ENCODE assay signal across 8 mouse cellular contexts in genomic region chr15:6840199-6840598, GRCm38 (mm10). TPM values are rescaled to one million over a fixed set of nuclear protein-coding genes. Genes with fewer than 3 reads are reported as not detected.
DNase-seq lines count a peak whose midpoint lies in the region; ATAC-seq and TF ChIP-seq lines count a peak whose summit lies in the region.

No protein-coding gene starts in this region.

- no peak for DNase-seq in frontal cortex, postnatal 10 days (ENCODE audit: low spot score in 2 of 2)
- DNase-seq in lung, adult 2 months, result no peak
- DNase-seq in lung, postnatal 14 days, result no peak
- no peak for DNase-seq in testis, postnatal 10 days (ENCODE audit: low spot score)
- DNase-seq in cerebellum, adult 8-10 months, result no peak

- WGBS in lung, adult 2 months, result 37% methylated on average over 4 of the region's 4 CpGs
- WGBS in forebrain, embryonic 16.5 days, result 55% methylated on average over 4 of the region's 4 CpGs
- 51% methylated on average over 4 of the region's 4 CpGs for WGBS in neural tube, embryonic 15.5 days

- no peak overlapping the region for H3K27ac ChIP-seq in forebrain, embryonic 16.5 days (ENCODE audit: low read length)
- H3K27ac ChIP-seq in neural tube, embryonic 15.5 days (replicated peaks), result no peak overlapping the region

- no peaks in the 10 kb centered on the region for H3K4me1 ChIP-seq in lung, adult 2 months (ENCODE audit: control insufficient read depth, insufficient read depth, low read length)
- no peaks in the 10 kb centered on the region for H3K4me1 ChIP-seq in forebrain, embryonic 16.5 days (replicated peaks; ENCODE audit: control insufficient read depth, insufficient read depth, low read length)
- H3K4me1 ChIP-seq in neural tube, embryonic 15.5 days, result no peaks in the 10 kb centered on the region

- peak; percentile 14; the same call in 1 of the 2 replicates for TF ChIP-seq CTCF in lung, adult 2 months (IDR thresholded peaks at IDR 0.05; ENCODE audit: insufficient read depth, low read length)

- no peak for TF ChIP-seq POLR2A in lung, adult 2 months (IDR thresholded peaks at IDR 0.05; ENCODE audit: borderline replicate concordance, extremely low read depth, low read depth, low read length)

- no peaks in the 10 kb centered on the region for H3K9me3 ChIP-seq in forebrain, embryonic 16.5 days (ENCODE audit: control insufficient read depth, low read length)
- no peaks in the 10 kb centered on the region for H3K9me3 ChIP-seq in neural tube, embryonic 15.5 days (replicated peaks)

- H3K9ac ChIP-seq in forebrain, embryonic 16.5 days (replicated peaks; ENCODE audit: low read depth, low read length), result no peak overlapping the region
- H3K9ac ChIP-seq in neural tube, embryonic 15.5 days (replicated peaks), result no peak overlapping the region

- H3K4me2 ChIP-seq in forebrain, embryonic 16.5 days (ENCODE audit: low read length), result no peak overlapping the region
- H3K4me2 ChIP-seq in neural tube, embryonic 15.5 days, result no peak overlapping the region

- H3K36me3 ChIP-seq in forebrain, embryonic 16.5 days (ENCODE audit: control insufficient read depth, insufficient read depth), result no peaks in the 10 kb centered on the region
- H3K36me3 ChIP-seq in neural tube, embryonic 15.5 days, result no peaks in the 10 kb centered on the region

- ATAC-seq in frontal cortex, adult (ENCODE audit: low TSS enrichment), result peak; percentile 93
- peak; percentile 31; the same call in 1 of the 2 replicates for ATAC-seq in forebrain, embryonic 16.5 days
- ATAC-seq in neural tube, embryonic 15.5 days (ENCODE audit: low FRiP score), result peak; percentile 59; the same call in 1 of the 2 replicates

- no peaks in the 10 kb centered on the region for H3K27me3 ChIP-seq in forebrain, embryonic 16.5 days (replicated peaks; ENCODE audit: control insufficient read depth, insufficient read depth, low read length)
- no peaks in the 10 kb centered on the region for H3K27me3 ChIP-seq in neural tube, embryonic 15.5 days (replicated peaks)

- H3K4me3 ChIP-seq in lung, adult 2 months (replicated peaks; ENCODE audit: extremely low read depth, low read depth, low read length), result no peak overlapping the region
- H3K4me3 ChIP-seq in forebrain, embryonic 16.5 days (replicated peaks; ENCODE audit: low read length), result no peak overlapping the region
- no peak overlapping the region for H3K4me3 ChIP-seq in neural tube, embryonic 15.5 days (replicated peaks)

RNA-seq across cellular contexts. Expression of gene Osmr, which starts 34.6 kb away (rescaled TPM):
- polyA plus RNA-seq in lung, adult 2 months (2012; rRNA removed), result 11.5 and 13.1 TPM in 2 replicates
- 1.2 and 2.6 TPM in 2 replicates for polyA plus RNA-seq in forebrain, embryonic 16.5 days (2015; fragmentation: Nextera tagmentation; extraction: Ambion mirVana)
- 1.8 and 2.5 TPM in 2 replicates for polyA plus RNA-seq in neural tube, embryonic 15.5 days (2015; fragmentation: Nextera tagmentation; extraction: Ambion mirVana)

Comparison
In these comparisons a context has a peak if more than half of its experiments do, and no peak if none do; other contexts are left out.
1. ATAC-seq: peak in every context shown above with its lines; median percentile 93 in frontal cortex, adult; 59 in neural tube, embryonic 15.5 days; 31 in forebrain, embryonic 16.5 days.